Mouse (Mus musculus) CH12.LX (cell line): ENCODE data around the gene Pdcd7. TPM values are rescaled to one million over a fixed set of nuclear protein-coding genes. Genes with fewer than 3 reads are reported as not detected.

Source experiments
- DNase-seq: peaks from one replicate; pipeline ENCODE4 v3.0.0-alpha.2; 2013; ENCODE audit errors: extremely low read depth
- H3K27ac ChIP-seq: 2 replicates; pipeline ENCODE4 v1.5.1; 2012; ENCODE audit warnings: low read depth, mild to moderate bottlenecking, control low read depth, moderate library complexity; ENCODE audit not compliant: insufficient read depth
- H3K27me3 ChIP-seq: replicated peaks from 2 replicates; pipeline ENCODE3; 2012; ENCODE audit warnings: inconsistent platforms
- H3K36me3 ChIP-seq, 2 experiments: replicated peaks in 1 of 2; 2 replicates each; pipeline versions ENCODE3 to v1.6.1; 2012; ENCODE audit warnings: inconsistent platforms in 1 of 2, low read length in 1 of 2, mild to moderate bottlenecking in 1 of 2, mixed read lengths in 1 of 2, moderate library complexity in 1 of 2; ENCODE audit not compliant: control insufficient read depth in 1 of 2, insufficient read depth in 1 of 2
- H3K4me1 ChIP-seq, 2 experiments: 2 replicates each; pipeline ENCODE4 v1.6.1; 2012; ENCODE audit warnings: inconsistent platforms in 1 of 2, moderate library complexity in 1 of 2; ENCODE audit not compliant: insufficient read depth in 2 of 2, control insufficient read depth in 1 of 2
- H3K4me2 ChIP-seq: 2 replicates; pipeline ENCODE4 v1.6.1; 2012; ENCODE audit warnings: low read depth, mild to moderate bottlenecking, control low read depth; ENCODE audit not compliant: poor library complexity, insufficient read depth, severe bottlenecking
- H3K4me3 ChIP-seq, 3 experiments: fragments of 150-350 bp in 1 of 3; sonication (generic) in 1 of 3; replicated peaks in 1 of 3; 2 replicates each; pipeline versions ENCODE3 to v1.5.1; 2011 to 2012; ENCODE audit warnings: low read depth in 2 of 3, low read length in 2 of 3, mild to moderate bottlenecking in 2 of 3, moderate library complexity in 2 of 3, control low read depth in 1 of 3, improper control_type of control experiment in 1 of 3, inconsistent platforms in 1 of 3, mixed read lengths in 1 of 3; ENCODE audit not compliant: poor library complexity in 1 of 3
- H3K79me2 ChIP-seq: replicated peaks from 2 replicates; pipeline ENCODE4 v1.6.1; 2012; ENCODE audit warnings: mild to moderate bottlenecking, moderate library complexity; ENCODE audit not compliant: control insufficient read depth, poor library complexity, insufficient read depth, severe bottlenecking; ENCODE audit errors: extremely low read depth
- H3K9ac ChIP-seq: 2 replicates; pipeline ENCODE4 v1.6.1; 2012; ENCODE audit warnings: low read depth, mild to moderate bottlenecking, control low read depth, moderate library complexity; ENCODE audit not compliant: insufficient read depth
- H3K9me3 ChIP-seq: replicated peaks from 2 replicates; pipeline ENCODE3; 2012; ENCODE audit warnings: low read length, inconsistent platforms, mixed read lengths
- E2F4 ChIP-seq: IDR thresholded peaks from 2 replicates; pipeline ENCODE4 v1.6.1; 2011; ENCODE audit warnings: low read depth, low read length, improper control_type of control experiment; ENCODE audit not compliant: insufficient replicate concordance
- ELF1 ChIP-seq: IDR thresholded peaks from 2 replicates; pipeline ENCODE4 v1.6.1; 2014; ENCODE audit warnings: low read depth, mild to moderate bottlenecking, inconsistent platforms, low read length, improper control_type of control experiment
- ETS1 ChIP-seq: conservative IDR thresholded peaks from 2 replicates; pipeline ENCODE4 v1.6.1; 2012; ENCODE audit warnings: low read depth, mild to moderate bottlenecking, inconsistent platforms, low read length, improper control_type of control experiment, moderate library complexity
- GABPA ChIP-seq: IDR thresholded peaks from 2 replicates; pipeline ENCODE4 v1.6.1; 2012; ENCODE audit warnings: low read depth, low read length, improper control_type of control experiment, inconsistent platforms; ENCODE audit not compliant: insufficient replicate concordance
- POLR2A ChIP-seq: IDR thresholded peaks from 2 replicates; pipeline ENCODE4 v1.6.1; 2011; ENCODE audit warnings: low read depth, mild to moderate bottlenecking, improper control_type of control experiment, low read length
- RCOR1 ChIP-seq: conservative IDR thresholded peaks from 2 replicates; pipeline ENCODE4 v1.6.1; 2012; ENCODE audit warnings: low read depth, mild to moderate bottlenecking, inconsistent platforms, low read length, improper control_type of control experiment
- SMC3 ChIP-seq: IDR thresholded peaks from 2 replicates; pipeline ENCODE4 v1.6.1; 2011; ENCODE audit warnings: low read depth, low read length, improper control_type of control experiment
- UBTF ChIP-seq: IDR thresholded peaks from 2 replicates; pipeline ENCODE4 v1.6.1; 2012; ENCODE audit warnings: low read depth, mild to moderate bottlenecking, inconsistent platforms, low read length, improper control_type of control experiment, moderate library complexity
- USF2 ChIP-seq: conservative IDR thresholded peaks from 2 replicates; pipeline ENCODE4 v1.6.1; 2011; ENCODE audit warnings: low read depth, low read length, improper control_type of control experiment
- ZNF384 ChIP-seq: IDR thresholded peaks from 2 replicates; pipeline ENCODE4 v1.6.1; 2012; ENCODE audit warnings: low read depth, low read length, improper control_type of control experiment, inconsistent platforms
- dilution Hi-C: fragments of 300-500 bp; cut with MboI; formaldehyde crosslinking; loops from 2 replicates; pipeline ENCODE4 v1.14.3; 2020; ENCODE audit warnings: low sequenced_read_pairs; ENCODE audit not compliant: extremely low pct_unique_long_range_greater_than_20kb, extremely low pct_ligation_motif_present
- in situ Hi-C: fragments of 300-500 bp; cut with MboI; formaldehyde crosslinking; loops from 3 replicates; pipeline ENCODE4 v1.14.3; 2019; ENCODE audit warnings: low sequenced_read_pairs, low pct_ligation_motif_present, low pct_unique_long_range_greater_than_20kb, mixed read lengths
- polyA plus RNA-seq: library from polyadenylated mRNA; unstranded; fragments of >175 nt; gene quantifications from 2 replicates; pipeline ENCODE4 v1.2.1, GENCODE M21; 2012; ENCODE audit warnings: low read depth; ENCODE audit not compliant: insufficient read length
- total RNA-seq, 2 experiments: library from RNA; depleted of rRNA; stranded (reverse); fragments of 300-350 nt in 1 of 2; fragments of >200 nt in 1 of 2; gene quantifications; 2 replicates each; pipeline ENCODE4 v1.2.3; 2012 to 2014

Pdcd7 gene
- total and polyA plus RNA-seq, 3 experiments: 13.1 to 20.6 (median 14.5) TPM

DNA sequence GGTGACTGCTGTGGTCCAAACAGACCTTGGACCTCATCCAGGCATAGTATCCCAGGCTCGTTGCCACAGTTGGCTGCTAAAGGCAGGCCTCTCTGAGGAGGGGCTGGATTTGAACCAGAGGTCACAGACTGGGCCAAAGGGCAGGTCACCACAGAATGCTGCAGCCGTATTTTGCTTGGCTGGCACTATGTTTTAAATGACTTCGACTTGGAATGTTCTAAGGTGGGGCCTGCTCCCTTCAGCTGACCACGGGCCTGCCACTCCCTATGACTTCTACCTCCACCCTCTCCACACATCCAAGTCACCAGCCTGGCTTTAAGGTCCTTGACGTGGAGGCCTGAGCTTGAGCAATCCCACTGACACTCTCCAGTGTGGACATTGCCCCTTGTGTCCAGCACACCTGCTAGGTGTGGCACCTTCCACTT is 63.0 kb downstream of the Pdcd7 start:
- H3K27ac ChIP-seq: no peak overlapping the region
- H3K9ac ChIP-seq: no peak overlapping the region
- no peaks in the 10 kb centered on the region for H3K79me2 ChIP-seq
- in situ Hi-C loops (no loop called here), dilution Hi-C loops (no loop called here)
- no peak overlapping the region for H3K4me2 ChIP-seq
- no peaks in the 10 kb centered on the region for H3K9me3 ChIP-seq
- DNase-seq: no peak
- H3K4me1 ChIP-seq: no peaks in the 10 kb centered on the region; a peak in 1 of 4 replicates
- H3K36me3 ChIP-seq: no peaks in the 10 kb centered on the region
- no peak for TF ChIP-seq E2F4
- no peak for TF ChIP-seq GABPA
- no peak for TF ChIP-seq USF2
- TF ChIP-seq ETS1: no peak
- TF ChIP-seq ELF1: no peak
- TF ChIP-seq POLR2A: no peak
- no peak for TF ChIP-seq ZNF384
- no peak for TF ChIP-seq UBTF
- TF ChIP-seq RCOR1: no peak
- no peak for TF ChIP-seq SMC3
- H3K4me3 ChIP-seq: no peak overlapping the region
- peaks cover 3% of the 10 kb centered on the region for H3K27me3 ChIP-seq

Other genes starting within 250 kb of the Pdcd7 start
- 0.04 and 0.13 TPM in 2 replicates for gene Igdcc4, start 244.6 kb upstream of the Pdcd7 start, total RNA-seq (2012; rRNA removed)
- not detected in 2 replicates for gene Igdcc4, start 244.6 kb upstream of the Pdcd7 start, total RNA-seq (2014; rRNA removed)
- 0.11 and 0.23 TPM in 2 replicates for gene Igdcc4, start 244.6 kb upstream of the Pdcd7 start, polyA plus RNA-seq
- 0.21 TPM in 1 of 2 replicates, not detected in the other for gene Igdcc3, start 204.9 kb upstream of the Pdcd7 start, total RNA-seq (2012; rRNA removed)
- gene Igdcc3, start 204.9 kb upstream of the Pdcd7 start, total RNA-seq (2014; rRNA removed): not detected in 2 replicates
- gene Igdcc3, start 204.9 kb upstream of the Pdcd7 start, polyA plus RNA-seq: 0.20 and 0.26 TPM in 2 replicates
- 1.3 and 1.7 TPM in 2 replicates for gene Parp16, start 150.8 kb upstream of the Pdcd7 start, total RNA-seq (2012; rRNA removed)
- 0.44 and 0.46 TPM in 2 replicates for gene Parp16, start 150.8 kb upstream of the Pdcd7 start, total RNA-seq (2014; rRNA removed)
- 0.81 and 0.94 TPM in 2 replicates for gene Parp16, start 150.8 kb upstream of the Pdcd7 start, polyA plus RNA-seq
- not detected in 2 replicates for gene Cilp, start 80.9 kb upstream of the Pdcd7 start, total RNA-seq (2012; rRNA removed)
- gene Cilp, start 80.9 kb upstream of the Pdcd7 start, total RNA-seq (2014; rRNA removed): not detected in 2 replicates
- not detected in 2 replicates for gene Cilp, start 80.9 kb upstream of the Pdcd7 start, polyA plus RNA-seq
- 31.1 and 31.8 TPM in 2 replicates for gene Clpx, start 51.8 kb upstream of the Pdcd7 start, total RNA-seq (2012; rRNA removed)
- gene Clpx, start 51.8 kb upstream of the Pdcd7 start, total RNA-seq (2014; rRNA removed): 45.6 and 51.4 TPM in 2 replicates
- 34.5 TPM in 2 replicates for gene Clpx, start 51.8 kb upstream of the Pdcd7 start, polyA plus RNA-seq
- 0.13 TPM in 1 of 2 replicates, not detected in the other for gene Ubap1l, start 14.9 kb downstream of the Pdcd7 start, total RNA-seq (2012; rRNA removed)
- gene Ubap1l, start 14.9 kb downstream of the Pdcd7 start, total RNA-seq (2014; rRNA removed): not detected in 2 replicates
- gene Ubap1l, start 14.9 kb downstream of the Pdcd7 start, polyA plus RNA-seq: not detected in 2 replicates
- not detected in 2 replicates for gene Kbtbd13, start 45.5 kb downstream of the Pdcd7 start, total RNA-seq (2012; rRNA removed)
- not detected in 2 replicates for gene Kbtbd13, start 45.5 kb downstream of the Pdcd7 start, total RNA-seq (2014; rRNA removed)
- not detected in 2 replicates for gene Kbtbd13, start 45.5 kb downstream of the Pdcd7 start, polyA plus RNA-seq
- gene Rasl12, start 52.4 kb downstream of the Pdcd7 start, total RNA-seq (2012; rRNA removed): 0.08 and 0.13 TPM in 2 replicates
- gene Rasl12, start 52.4 kb downstream of the Pdcd7 start, total RNA-seq (2014; rRNA removed): 0.09 TPM in 1 of 2 replicates, not detected in the other
- gene Rasl12, start 52.4 kb downstream of the Pdcd7 start, polyA plus RNA-seq: not detected in 2 replicates
- not detected in 2 replicates for gene Slc51b, start 76.9 kb downstream of the Pdcd7 start, total RNA-seq (2012; rRNA removed)
- not detected in 2 replicates for gene Slc51b, start 76.9 kb downstream of the Pdcd7 start, total RNA-seq (2014; rRNA removed)
- not detected in 2 replicates for gene Slc51b, start 76.9 kb downstream of the Pdcd7 start, polyA plus RNA-seq
- gene Mtfmt, start 89.7 kb downstream of the Pdcd7 start, total RNA-seq (2012; rRNA removed): 18.1 and 21.3 TPM in 2 replicates
- gene Mtfmt, start 89.7 kb downstream of the Pdcd7 start, total RNA-seq (2014; rRNA removed): 23.9 and 26.3 TPM in 2 replicates
- 26.2 and 26.3 TPM in 2 replicates for gene Mtfmt, start 89.7 kb downstream of the Pdcd7 start, polyA plus RNA-seq
- 40.4 and 43.2 TPM in 2 replicates for gene Spg21, start 114.8 kb downstream of the Pdcd7 start, total RNA-seq (2012; rRNA removed)
- 131 and 136 TPM in 2 replicates for gene Spg21, start 114.8 kb downstream of the Pdcd7 start, total RNA-seq (2014; rRNA removed)
- gene Spg21, start 114.8 kb downstream of the Pdcd7 start, polyA plus RNA-seq: 43.4 and 48.9 TPM in 2 replicates
- gene Ankdd1a, start 174.1 kb downstream of the Pdcd7 start, total RNA-seq (2012; rRNA removed): not detected in 2 replicates
- not detected in 2 replicates for gene Ankdd1a, start 174.1 kb downstream of the Pdcd7 start, total RNA-seq (2014; rRNA removed)
- gene Ankdd1a, start 174.1 kb downstream of the Pdcd7 start, polyA plus RNA-seq: not detected in 2 replicates
- gene Plekho2, start 233.9 kb downstream of the Pdcd7 start, total RNA-seq (2012; rRNA removed): 13.9 and 16.8 TPM in 2 replicates
- 7.2 and 7.9 TPM in 2 replicates for gene Plekho2, start 233.9 kb downstream of the Pdcd7 start, total RNA-seq (2014; rRNA removed)
- gene Plekho2, start 233.9 kb downstream of the Pdcd7 start, polyA plus RNA-seq: 33.8 and 37.1 TPM in 2 replicates
- 12.2 and 15.7 TPM in 2 replicates for gene Pif1, start 241.1 kb downstream of the Pdcd7 start, total RNA-seq (2012; rRNA removed)
- gene Pif1, start 241.1 kb downstream of the Pdcd7 start, total RNA-seq (2014; rRNA removed): 11.2 and 13.3 TPM in 2 replicates
- gene Pif1, start 241.1 kb downstream of the Pdcd7 start, polyA plus RNA-seq: 12.3 and 14.5 TPM in 2 replicates